Mouse (Mus musculus): ENCODE results near the gene Pdcd6ip. TPM values are rescaled to one million over a fixed set of nuclear protein-coding genes. Genes with fewer than 3 reads are reported as not detected.

Gene Pdcd6ip
- polyA plus RNA-seq, 1 experiment from 2014 or later = 30.9 TPM

DNA sequence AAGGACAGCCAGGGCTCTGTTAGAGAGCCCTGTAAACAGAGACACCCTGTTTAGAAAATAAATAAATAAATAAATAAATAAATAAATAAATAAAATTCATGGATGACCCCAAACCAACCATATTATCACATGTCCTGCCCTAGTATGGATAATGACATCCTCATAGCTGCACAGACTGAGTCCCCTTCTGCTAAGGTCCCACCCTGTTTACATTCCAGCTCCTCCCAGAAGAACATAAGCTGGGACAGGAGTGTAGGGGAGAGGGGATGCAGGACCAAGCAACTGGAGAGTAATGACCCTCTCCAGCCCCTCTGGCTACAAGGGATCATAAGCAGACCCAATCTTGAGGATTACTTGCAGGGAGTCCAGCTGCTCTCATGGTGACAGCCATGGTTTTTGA is 105.9 kb downstream of the Pdcd6ip start:
- no peaks in the 10 kb centered on the region for H3K27me3 ChIP-seq (replicated peaks)
- H3K4me1 ChIP-seq = no peaks in the 10 kb centered on the region
- no peak overlapping the region for H3K4me2 ChIP-seq
- H3K4me3 ChIP-seq (replicated peaks) = no peak overlapping the region
- H3K9me3 ChIP-seq (replicated peaks) = no peaks in the 10 kb centered on the region
- no peak for ATAC-seq (ENCODE audit: low FRiP score)
- no peaks in the 10 kb centered on the region for H3K36me3 ChIP-seq
- H3K27ac ChIP-seq (replicated peaks) = no peak overlapping the region
- H3K9ac ChIP-seq (replicated peaks) = no peak overlapping the region

Other genes starting within 250 kb of the Pdcd6ip start
- gene Clasp2, start 33.2 kb upstream of the Pdcd6ip start, polyA plus RNA-seq (2015; fragmentation: Nextera tagmentation; extraction: Ambion mirVana) = 107 and 123 TPM in 2 replicates
- gene Ubp1, start 222.7 kb upstream of the Pdcd6ip start, polyA plus RNA-seq (2015; fragmentation: Nextera tagmentation; extraction: Ambion mirVana) = 28.3 and 29.9 TPM in 2 replicates